Mouse (Mus musculus): ENCODE measurements at regions not wholly inside any gene's neighbourhood (a gene's known extent, or its start where the extent isn't known, plus 50 kb on each side); places are given as distances from the start of the nearest gene placed in this dataset.

DNA sequence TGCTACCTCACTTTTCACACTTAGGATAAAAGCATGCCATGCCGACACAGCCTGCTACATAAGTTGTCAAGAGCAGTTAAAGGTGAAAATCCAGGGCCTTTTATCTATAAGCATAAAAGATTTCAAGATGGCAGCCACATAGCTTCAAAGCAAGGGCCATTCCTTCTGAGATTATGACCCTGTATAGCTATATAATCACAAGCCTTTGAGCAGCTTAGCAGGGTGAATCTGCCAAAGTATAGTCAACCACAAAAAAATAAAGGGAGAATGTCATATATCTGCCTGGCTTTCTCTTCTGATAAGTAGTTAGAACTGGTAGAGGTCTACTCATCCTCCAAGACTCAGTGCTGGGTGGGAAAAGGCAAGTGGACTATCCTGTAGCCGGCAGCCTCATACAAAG is 440.4 kb upstream of the Sphkap start:
- Histone ChIP-seq H3K27ac (ENCODE audit: low read depth, low read length) (no peak overlapping the region), H3K4me3 (ENCODE audit: low read depth, low read length) (no peak overlapping the region), H3K36me3 (ENCODE audit: control insufficient read depth, insufficient read depth) (no peaks in the 10 kb centered on the region), H3K9me3 (ENCODE audit: control insufficient read depth) (no peaks in the 10 kb centered on the region), H3K27me3 (replicated peaks; ENCODE audit: control insufficient read depth, insufficient read depth, low read length) (no peaks in the 10 kb centered on the region), H3K9ac (ENCODE audit: low read depth, low read length) (no peak overlapping the region), H3K4me1 (replicated peaks; ENCODE audit: control insufficient read depth, insufficient read depth, low read length) (no peaks in the 10 kb centered on the region), H3K4me2 (replicated peaks; ENCODE audit: low read depth) (no peak overlapping the region)
- no peak for TF ChIP-seq CTCF (IDR thresholded peaks at IDR 0.05; ENCODE audit: low read depth)
- ATAC-seq = no peak
- 93% methylated on average over 2 of the region's 2 CpGs for WGBS

DNA sequence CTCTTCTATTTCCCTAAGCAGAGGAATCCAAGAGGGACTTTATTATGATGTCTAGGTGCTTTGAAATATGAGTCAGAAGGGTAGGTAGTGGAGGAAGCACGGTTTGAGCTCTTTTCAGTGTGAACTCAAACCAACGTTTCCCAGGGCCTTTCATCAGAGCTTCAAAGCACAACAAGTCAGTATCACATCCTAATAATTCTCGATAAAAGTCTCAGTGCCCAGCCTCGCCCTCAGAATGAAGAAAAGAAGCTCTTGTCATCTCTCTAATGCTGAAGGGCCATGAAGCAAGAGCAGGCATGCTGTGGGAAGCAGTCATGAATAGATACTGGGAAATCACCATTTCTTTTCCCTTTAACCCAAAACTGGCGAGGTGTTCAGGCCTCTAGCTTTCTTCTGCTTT is 440.0 kb upstream of the Sphkap start:
- Histone ChIP-seq H3K36me3 (ENCODE audit: control insufficient read depth, insufficient read depth) (no peaks in the 10 kb centered on the region), H3K4me3 (ENCODE audit: low read depth, low read length) (no peak overlapping the region), H3K4me2 (replicated peaks; ENCODE audit: low read depth) (no peak overlapping the region), H3K27me3 (replicated peaks; ENCODE audit: control insufficient read depth, insufficient read depth, low read length) (no peaks in the 10 kb centered on the region), H3K4me1 (replicated peaks; ENCODE audit: control insufficient read depth, insufficient read depth, low read length) (no peaks in the 10 kb centered on the region), H3K27ac (ENCODE audit: low read depth, low read length) (no peak overlapping the region), H3K9me3 (ENCODE audit: control insufficient read depth) (no peaks in the 10 kb centered on the region), H3K9ac (ENCODE audit: low read depth, low read length) (no peak overlapping the region)
- no peak for TF ChIP-seq CTCF (IDR thresholded peaks at IDR 0.05; ENCODE audit: low read depth)
- no peak for ATAC-seq
- WGBS = 73% methylated on average over 5 of the region's 5 CpGs

DNA sequence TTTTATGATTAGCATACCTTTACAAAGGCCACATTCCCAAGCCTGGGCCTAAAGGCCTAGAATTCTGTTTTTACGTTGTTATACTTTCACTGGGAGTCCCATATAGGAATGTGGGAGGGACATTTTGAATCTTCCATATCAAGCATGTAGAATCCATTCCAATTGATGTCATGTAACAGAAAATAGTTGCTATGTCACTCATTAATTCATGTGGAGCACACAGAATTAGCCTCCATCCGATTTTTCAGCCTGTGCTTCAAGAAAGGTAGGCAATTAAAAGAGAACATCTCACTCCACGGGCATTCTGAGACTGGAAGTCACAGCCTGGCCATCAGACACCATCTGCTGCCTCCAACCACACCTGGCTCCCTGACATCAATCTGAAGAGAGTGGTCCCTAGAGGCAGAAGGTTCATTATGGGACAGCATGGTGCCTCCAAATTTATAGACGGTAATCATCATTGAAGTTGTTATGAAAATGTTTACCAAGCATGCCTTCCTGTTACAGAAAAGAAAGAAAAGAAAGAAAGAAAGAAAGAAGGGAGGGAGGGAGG is 436.9 kb upstream of the Sphkap start:
- H3K9ac ChIP-seq (ENCODE audit: low read depth, low read length) = no peak overlapping the region
- 55% methylated on average over 4 of the region's 4 CpGs for WGBS
- TF ChIP-seq CTCF (IDR thresholded peaks at IDR 0.05; ENCODE audit: low read depth) = no peak
- no peak overlapping the region for H3K4me3 ChIP-seq (ENCODE audit: low read depth, low read length)
- ATAC-seq = no peak
- H3K27me3 ChIP-seq (replicated peaks; ENCODE audit: control insufficient read depth, insufficient read depth, low read length) = no peaks in the 10 kb centered on the region
- no peaks in the 10 kb centered on the region for H3K4me1 ChIP-seq (replicated peaks; ENCODE audit: control insufficient read depth, insufficient read depth, low read length)
- H3K4me2 ChIP-seq (replicated peaks; ENCODE audit: low read depth) = no peak overlapping the region
- no peaks in the 10 kb centered on the region for H3K36me3 ChIP-seq (ENCODE audit: control insufficient read depth, insufficient read depth)
- H3K9me3 ChIP-seq (ENCODE audit: control insufficient read depth) = no peaks in the 10 kb centered on the region
- H3K27ac ChIP-seq (ENCODE audit: low read depth, low read length) = no peak overlapping the region

DNA sequence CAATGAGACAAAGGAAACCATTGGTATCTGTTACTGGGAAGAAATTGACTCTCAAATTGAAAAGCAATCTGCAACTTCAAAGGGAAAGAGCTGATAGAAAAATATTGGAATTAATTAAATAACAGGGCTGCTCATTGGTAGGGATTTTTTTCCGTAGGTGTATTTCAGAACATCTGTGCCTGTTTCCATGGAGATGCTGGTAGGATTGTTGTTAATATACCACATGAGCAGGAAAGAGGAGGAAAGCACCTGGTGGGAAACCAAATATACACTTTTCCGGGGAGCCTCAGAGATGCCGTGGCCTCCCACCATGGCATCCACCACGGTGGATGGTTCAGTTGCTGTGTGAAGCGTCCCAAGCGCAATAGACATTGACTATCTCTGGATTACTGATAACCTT is 428.0 kb upstream of the Sphkap start:
- Histone ChIP-seq H3K9ac (ENCODE audit: low read depth, low read length) (no peak overlapping the region), H3K4me2 (replicated peaks; ENCODE audit: low read depth) (no peak overlapping the region), H3K4me1 (replicated peaks; ENCODE audit: control insufficient read depth, insufficient read depth, low read length) (no peaks in the 10 kb centered on the region), H3K4me3 (ENCODE audit: low read depth, low read length) (no peak overlapping the region), H3K27ac (ENCODE audit: low read depth, low read length) (no peak overlapping the region), H3K36me3 (ENCODE audit: control insufficient read depth, insufficient read depth) (no peaks in the 10 kb centered on the region), H3K9me3 (ENCODE audit: control insufficient read depth) (no peaks in the 10 kb centered on the region), H3K27me3 (replicated peaks; ENCODE audit: control insufficient read depth, insufficient read depth, low read length) (no peaks in the 10 kb centered on the region)
- 94% methylated on average over 6 of the region's 6 CpGs for WGBS
- TF ChIP-seq CTCF (IDR thresholded peaks at IDR 0.05; ENCODE audit: low read depth) = no peak
- ATAC-seq = no peak

DNA sequence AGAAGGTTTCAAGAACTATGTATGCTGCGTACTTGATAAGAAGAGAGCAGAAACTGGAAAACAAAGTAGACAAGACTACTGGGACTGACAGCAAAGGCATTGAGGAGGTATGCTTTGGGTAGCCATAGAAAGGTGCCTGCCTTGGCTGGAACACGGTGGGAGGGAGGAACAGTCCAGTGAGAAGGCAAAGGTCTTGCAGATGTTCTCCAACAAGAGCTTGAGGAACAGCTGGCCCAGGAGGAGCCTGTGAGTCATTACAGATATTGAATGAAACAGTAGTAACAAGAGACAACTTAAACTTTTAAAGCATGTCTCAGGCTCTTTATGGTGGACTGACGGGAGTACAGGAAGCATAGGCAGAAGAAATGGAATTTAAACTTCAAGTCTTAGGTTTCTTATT is 424.9 kb upstream of the Sphkap start:
- Histone ChIP-seq H3K4me2 (replicated peaks; ENCODE audit: low read depth) (no peak overlapping the region), H3K27ac (ENCODE audit: low read depth, low read length) (no peak overlapping the region), H3K27me3 (replicated peaks; ENCODE audit: control insufficient read depth, insufficient read depth, low read length) (no peaks in the 10 kb centered on the region), H3K36me3 (ENCODE audit: control insufficient read depth, insufficient read depth) (no peaks in the 10 kb centered on the region), H3K9me3 (ENCODE audit: control insufficient read depth) (no peaks in the 10 kb centered on the region), H3K4me1 (replicated peaks; ENCODE audit: control insufficient read depth, insufficient read depth, low read length) (no peaks in the 10 kb centered on the region), H3K9ac (ENCODE audit: low read depth, low read length) (no peak overlapping the region), H3K4me3 (ENCODE audit: low read depth, low read length) (no peak overlapping the region)
- 78% methylated on average over 3 of the region's 3 CpGs for WGBS
- TF ChIP-seq CTCF (IDR thresholded peaks at IDR 0.05; ENCODE audit: low read depth) = no peak
- no peak for ATAC-seq

DNA sequence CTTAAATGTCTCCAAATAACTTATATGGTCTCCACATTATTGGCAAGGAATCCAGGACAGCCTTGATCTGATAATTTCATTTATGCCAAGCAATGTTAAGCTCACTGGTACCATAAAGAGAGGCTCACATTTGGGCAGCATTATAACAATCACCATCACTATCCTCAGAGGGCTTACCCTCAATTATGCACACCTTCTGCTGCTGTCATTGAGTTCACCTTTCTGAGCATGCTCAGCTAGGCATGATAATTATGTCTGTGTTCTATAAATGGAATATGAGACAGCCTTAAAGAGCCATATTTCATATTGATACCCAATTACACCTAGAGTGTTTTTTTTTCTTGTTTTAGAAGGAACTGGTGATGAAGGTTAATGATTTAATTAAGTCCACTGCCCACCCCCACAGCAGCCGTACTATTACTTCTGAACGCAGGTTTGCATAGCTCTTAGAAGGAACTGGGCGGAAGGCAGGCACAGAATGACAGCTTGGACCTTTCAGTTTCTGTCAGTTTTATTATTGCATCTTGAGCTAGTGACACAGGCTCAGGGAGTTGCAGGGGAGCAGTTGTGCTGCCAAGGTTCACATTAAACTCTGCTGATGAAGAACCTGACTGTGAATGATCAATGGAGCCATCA is 424.0 kb upstream of the Sphkap start:
- WGBS = 68% methylated on average over 3 of the region's 3 CpGs
- H3K9me3 ChIP-seq (ENCODE audit: control insufficient read depth) = no peaks in the 10 kb centered on the region
- H3K4me3 ChIP-seq (ENCODE audit: low read depth, low read length) = no peak overlapping the region
- no peak for TF ChIP-seq CTCF (IDR thresholded peaks at IDR 0.05; ENCODE audit: low read depth)
- no peak for ATAC-seq
- H3K4me1 ChIP-seq (replicated peaks; ENCODE audit: control insufficient read depth, insufficient read depth, low read length) = no peaks in the 10 kb centered on the region
- no peaks in the 10 kb centered on the region for H3K36me3 ChIP-seq (ENCODE audit: control insufficient read depth, insufficient read depth)
- no peak overlapping the region for H3K4me2 ChIP-seq (replicated peaks; ENCODE audit: low read depth)
- H3K27me3 ChIP-seq (replicated peaks; ENCODE audit: control insufficient read depth, insufficient read depth, low read length) = no peaks in the 10 kb centered on the region
- no peak overlapping the region for H3K9ac ChIP-seq (ENCODE audit: low read depth, low read length)
- H3K27ac ChIP-seq (ENCODE audit: low read depth, low read length) = no peak overlapping the region
